Mouse (Mus musculus) MEL (cell line): ENCODE results near the gene Fchsd2. TPM values are rescaled to one million over a fixed set of nuclear protein-coding genes. Genes with fewer than 3 reads are reported as not detected.

Source experiments
- DNase-seq: peaks from one replicate; pipeline ENCODE4 v3.0.0; 2011; ENCODE audit warnings: low read depth, low spot score
- H3K27ac ChIP-seq: 2 replicates; pipeline ENCODE4 v1.5.1; 2012; ENCODE audit warnings: low read depth, mild to moderate bottlenecking, control low read depth, low read length, moderate library complexity; ENCODE audit not compliant: control insufficient read depth
- H3K27me3 ChIP-seq, 2 experiments: fragments of 150-350 bp in 1 of 2; sonication (generic) in 1 of 2; 2 replicates each; pipeline ENCODE4 v1.6.1; 2012; ENCODE audit warnings: low read length in 2 of 2, mild to moderate bottlenecking in 2 of 2, improper control_type of control experiment in 1 of 2, moderate library complexity in 1 of 2; ENCODE audit not compliant: insufficient read depth in 2 of 2, control insufficient read depth in 1 of 2
- H3K36me3 ChIP-seq, 2 experiments: 2 replicates each; pipeline ENCODE4 v1.6.1; 2012 to 2014; ENCODE audit warnings: low read length in 2 of 2, improper control_type of control experiment in 1 of 2, inconsistent platforms in 1 of 2, mild to moderate bottlenecking in 1 of 2; ENCODE audit not compliant: insufficient read depth in 2 of 2, control insufficient read depth in 1 of 2
- H3K4me1 ChIP-seq, 2 experiments: fragments of 150-350 bp in 1 of 2; sonication (generic) in 1 of 2; 2 replicates each; pipeline ENCODE4 v1.6.1; 2012; ENCODE audit warnings: low read length in 2 of 2, improper control_type of control experiment in 1 of 2, mild to moderate bottlenecking in 1 of 2; ENCODE audit not compliant: insufficient read depth in 2 of 2, control insufficient read depth in 1 of 2
- H3K4me3 ChIP-seq, 2 experiments: fragments of 150-350 bp in 1 of 2; sonication (generic) in 1 of 2; 2 replicates each; pipeline ENCODE4 v1.5.1; 2012; ENCODE audit warnings: low read depth in 2 of 2, low read length in 2 of 2, mild to moderate bottlenecking in 2 of 2, moderate library complexity in 2 of 2, control low read depth in 1 of 2, improper control_type of control experiment in 1 of 2; ENCODE audit not compliant: control insufficient read depth in 1 of 2, insufficient read depth in 1 of 2
- H3K79me2 ChIP-seq: 2 replicates; pipeline ENCODE4 v1.6.1; 2012; ENCODE audit warnings: mild to moderate bottlenecking, low read length, moderate library complexity; ENCODE audit not compliant: control insufficient read depth, poor library complexity, insufficient read depth
- H3K9ac ChIP-seq: 2 replicates; pipeline ENCODE4 v1.6.1; 2012; ENCODE audit warnings: low read depth, mild to moderate bottlenecking, control low read depth, low read length, moderate library complexity; ENCODE audit not compliant: control insufficient read depth, poor library complexity, severe bottlenecking
- H3K9me3 ChIP-seq: fragments of 150-350 bp; sonication (generic); replicated peaks from 2 replicates; pipeline ENCODE4 v1.6.1; 2012; ENCODE audit warnings: mild to moderate bottlenecking, low read length, improper control_type of control experiment, moderate library complexity; ENCODE audit not compliant: insufficient read depth
- BHLHE40 ChIP-seq: IDR thresholded peaks from 2 replicates; pipeline ENCODE4 v1.6.1; 2012; ENCODE audit warnings: low read depth, mild to moderate bottlenecking, inconsistent platforms, low read length, improper control_type of control experiment, borderline replicate concordance
- CHD2 ChIP-seq: IDR thresholded peaks from 2 replicates; pipeline ENCODE4 v1.6.1; 2011; ENCODE audit warnings: low read length, improper control_type of control experiment
- ELF1 ChIP-seq: IDR thresholded peaks from 2 replicates; pipeline ENCODE4 v1.6.1; 2014; ENCODE audit warnings: low read depth, mild to moderate bottlenecking, inconsistent platforms, low read length, improper control_type of control experiment, moderate library complexity
- EP300 ChIP-seq, 2 experiments: IDR thresholded peaks; 2 replicates each; pipeline ENCODE4 v1.6.1; 2011; ENCODE audit warnings: improper control_type of control experiment in 2 of 2, low read length in 2 of 2, low read depth in 1 of 2, mild to moderate bottlenecking in 1 of 2
- ETS1 ChIP-seq: IDR thresholded peaks from 2 replicates; pipeline ENCODE4 v1.6.1; 2012; ENCODE audit warnings: low read depth, mild to moderate bottlenecking, inconsistent platforms, low read length, improper control_type of control experiment, moderate library complexity
- GABPA ChIP-seq: IDR thresholded peaks from 2 replicates; pipeline ENCODE4 v1.6.1; 2012; ENCODE audit warnings: low read depth, mild to moderate bottlenecking, inconsistent platforms, low read length, improper control_type of control experiment, moderate library complexity
- GATA1 ChIP-seq: IDR thresholded peaks from 2 replicates; pipeline ENCODE4 v1.6.1; 2011; ENCODE audit warnings: low read depth, low read length, improper control_type of control experiment
- JUND ChIP-seq: IDR thresholded peaks from 2 replicates; pipeline ENCODE4 v1.6.1; 2011; ENCODE audit warnings: low read depth, mild to moderate bottlenecking, improper control_type of control experiment, low read length
- MAFK ChIP-seq: IDR thresholded peaks from 2 replicates; pipeline ENCODE4 v1.6.1; 2011; ENCODE audit warnings: low read depth, mild to moderate bottlenecking, low read length, improper control_type of control experiment, borderline replicate concordance
- MAZ ChIP-seq: IDR thresholded peaks from 2 replicates; pipeline ENCODE4 v1.6.1; 2012; ENCODE audit warnings: low read depth, mild to moderate bottlenecking, inconsistent platforms, low read length, improper control_type of control experiment
- MEF2A ChIP-seq: IDR thresholded peaks from 2 replicates; pipeline ENCODE4 v1.6.1; 2014; ENCODE audit warnings: low read depth, mild to moderate bottlenecking, inconsistent platforms, low read length, improper control_type of control experiment; ENCODE audit not compliant: poor library complexity, insufficient replicate concordance, severe bottlenecking; ENCODE audit errors: extremely low read depth
- MYB ChIP-seq: IDR thresholded peaks from 2 replicates; pipeline ENCODE4 v1.6.1; 2011; ENCODE audit warnings: mild to moderate bottlenecking, low read depth, low read length, improper control_type of control experiment
- MYC ChIP-seq: IDR thresholded peaks from 2 replicates; pipeline ENCODE4 v1.6.1; 2011; ENCODE audit warnings: low read depth, mild to moderate bottlenecking, low read length, improper control_type of control experiment, moderate library complexity
- POLR2A ChIP-seq, 2 experiments: IDR thresholded peaks; 2 replicates each; pipeline ENCODE4 v1.6.1; 2011 to 2012; ENCODE audit warnings: low read length in 2 of 2, mild to moderate bottlenecking in 2 of 2, control low read depth in 1 of 2, improper control_type of control experiment in 1 of 2, low read depth in 1 of 2, moderate library complexity in 1 of 2; ENCODE audit not compliant: control insufficient read depth in 1 of 2, insufficient read depth in 1 of 2, poor library complexity in 1 of 2
- POLR2AphosphoS5 ChIP-seq: IDR thresholded peaks from 2 replicates; pipeline ENCODE4 v1.6.1; 2012; ENCODE audit warnings: low read depth, borderline replicate concordance, mild to moderate bottlenecking, inconsistent platforms, low read length, moderate library complexity, mixed read lengths
- RAD21 ChIP-seq: IDR thresholded peaks from 2 replicates; pipeline ENCODE4 v1.6.1; 2011; ENCODE audit warnings: mild to moderate bottlenecking, low read depth, low read length, improper control_type of control experiment
- RCOR1 ChIP-seq: IDR thresholded peaks from 2 replicates; pipeline ENCODE4 v1.6.1; 2012; ENCODE audit warnings: low read depth, mild to moderate bottlenecking, inconsistent platforms, low read length, improper control_type of control experiment
- TAL1 ChIP-seq: IDR thresholded peaks from 2 replicates; pipeline ENCODE4 v1.6.1; 2012; ENCODE audit warnings: mild to moderate bottlenecking, inconsistent platforms, low read length, moderate library complexity, mixed read lengths
- TCF12 ChIP-seq: IDR thresholded peaks from 2 replicates; pipeline ENCODE4 v1.6.1; 2014; ENCODE audit warnings: low read depth, mild to moderate bottlenecking, inconsistent platforms, low read length, improper control_type of control experiment, moderate library complexity
- UBTF ChIP-seq: IDR thresholded peaks from 2 replicates; pipeline ENCODE4 v1.6.1; 2012; ENCODE audit warnings: low read depth, mild to moderate bottlenecking, inconsistent platforms, low read length, improper control_type of control experiment, moderate library complexity, borderline replicate concordance; ENCODE audit not compliant: insufficient read depth
- USF1 ChIP-seq: IDR thresholded peaks from 2 replicates; pipeline ENCODE4 v1.6.1; 2014; ENCODE audit warnings: low read depth, mild to moderate bottlenecking, inconsistent platforms, low read length, improper control_type of control experiment, moderate library complexity
- ZC3H11A ChIP-seq: IDR thresholded peaks from 2 replicates; pipeline ENCODE4 v1.6.1; 2012; ENCODE audit warnings: low read depth, mild to moderate bottlenecking, inconsistent platforms, low read length, improper control_type of control experiment
- polyA plus RNA-seq, 2 experiments: library from polyadenylated mRNA; stranded (reverse) in 1 of 2; unstranded in 1 of 2; fragments of >175 nt in 1 of 2; fragments of >200 nt in 1 of 2; gene quantifications; 2 replicates each; pipeline versions ENCODE4 v1.2.1 to v1.2.4; 2012; ENCODE audit warnings: low replicate concordance in 2 of 2, low read depth in 1 of 2; ENCODE audit not compliant: insufficient read length in 2 of 2, insufficient read depth in 1 of 2, missing spikeins in 1 of 2
- total RNA-seq: library from RNA; depleted of rRNA; stranded (reverse); fragments of 300-350 nt; gene quantifications from 2 replicates; pipeline ENCODE4 v1.2.3, GENCODE M21; 2012

Fchsd2 gene
- total and polyA plus RNA-seq, 3 experiments, result 3.9 to 6.3 TPM; not detected in 1

DNA sequence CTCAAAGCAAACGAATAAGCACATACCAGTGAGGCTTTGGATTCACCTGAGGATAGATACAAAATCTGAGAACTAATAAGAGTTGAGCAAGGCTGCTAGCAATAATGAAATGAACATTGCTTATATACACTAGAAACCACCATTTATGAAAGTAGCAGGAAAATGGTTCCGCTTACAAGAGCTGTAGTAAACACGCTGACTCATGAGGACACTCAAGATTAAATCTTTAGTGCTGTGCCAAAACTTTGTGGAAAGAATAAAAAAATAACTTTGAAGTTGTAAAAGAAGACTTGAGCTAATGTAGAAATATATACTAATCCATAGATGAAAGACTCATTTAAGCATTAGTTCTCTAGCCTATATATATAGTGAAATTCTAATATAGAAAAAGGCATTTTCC, 35.1 kb downstream of the Fchsd2 start (continued):
- TF ChIP-seq RAD21 (no peak), JUND (no peak), GATA1 (peak; percentile 62), EP300 (IDR thresholded peaks at IDR 0.05; ENCODE audit: low read depth in 1 of 2, low read length in 2 of 2) (peak; percentile 9 to 77; a peak in 2 of 4 replicates), BHLHE40 (no peak), ETS1 (peak; percentile 56), ZC3H11A (no peak), RCOR1 (no peak), MYB (no peak), CHD2 (no peak)

DNA sequence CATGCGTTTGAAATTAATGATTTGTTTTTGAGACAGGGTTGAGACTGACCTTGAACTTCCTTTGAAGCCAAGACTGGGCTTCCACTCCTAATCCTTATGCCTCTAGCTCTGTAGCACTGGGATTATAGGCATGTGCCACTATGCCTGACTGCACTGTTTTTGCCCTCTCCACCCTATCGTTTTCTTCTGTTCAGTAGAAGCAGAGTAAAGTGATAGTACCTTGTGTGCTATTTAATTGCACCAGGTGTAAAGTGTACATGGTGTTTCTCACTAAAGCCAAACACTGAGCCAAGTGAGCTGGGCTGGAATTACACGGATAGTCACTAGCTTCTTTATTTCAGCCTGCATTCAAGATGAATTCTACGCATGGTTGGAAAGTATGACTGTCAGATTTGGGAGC, 35.9 kb downstream of the Fchsd2 start:
- Histone ChIP-seq H3K36me3 (peaks cover 0 to 30% of the 10 kb centered on the region in 2 experiments; a peak in 2 of 4 replicates), H3K4me1 (peaks cover 15 to 29% of the 10 kb centered on the region in 2 experiments)

DNA sequence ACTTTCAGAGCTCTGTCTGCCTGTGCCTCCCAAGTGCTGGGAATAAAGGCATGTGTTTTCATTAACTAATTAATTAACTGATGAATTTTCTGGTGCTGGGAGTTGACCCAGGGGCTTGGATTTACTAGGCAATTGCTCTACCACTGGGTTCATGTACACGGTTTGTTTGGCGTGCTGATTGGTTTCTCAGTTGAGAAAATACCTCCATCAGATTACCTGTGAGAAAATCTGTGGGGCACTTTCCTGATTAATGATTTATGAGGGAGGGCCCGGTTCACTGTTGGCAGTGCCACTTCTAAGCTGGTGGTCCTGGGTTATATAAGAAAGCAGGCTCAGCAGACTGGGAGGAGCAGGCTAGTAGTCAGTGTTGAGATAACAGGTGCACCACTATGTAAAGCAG, 38.0 kb downstream of the Fchsd2 start:
- H3K79me2 ChIP-seq, result no peaks in the 10 kb centered on the region; the same call in 1 of the 2 replicates
- no peak overlapping the region for H3K9ac ChIP-seq
- H3K4me3 ChIP-seq, result no peak overlapping the region
- peaks cover 0 to 42% of the 10 kb centered on the region in 2 experiments; a peak in 2 of 4 replicates for H3K36me3 ChIP-seq
- H3K27me3 ChIP-seq, result no peaks in the 10 kb centered on the region
- no peak overlapping the region for H3K27ac ChIP-seq
- no peak for DNase-seq
- H3K4me1 ChIP-seq, result peaks cover 18 to 35% of the 10 kb centered on the region in 2 experiments
- TF ChIP-seq MEF2A (no peak), TAL1 (no peak), ETS1 (no peak), CHD2 (no peak), GABPA (no peak), UBTF (no peak), POLR2A (IDR thresholded peaks at IDR 0.05; ENCODE audit: control insufficient read depth in 1 of 2, insufficient read depth in 1 of 2, low read depth in 1 of 2, low read length in 2 of 2, poor library complexity in 1 of 2) (no peak), USF1 (no peak), POLR2AphosphoS5 (no peak), MAFK (no peak), MYC (no peak), TCF12 (no peak), ELF1 (no peak), GATA1 (no peak), MAZ (no peak), RCOR1 (no peak)
- H3K9me3 ChIP-seq, result no peaks in the 10 kb centered on the region

More for the DNA sequence above, 35.9 kb downstream of the Fchsd2 start:
- Histone ChIP-seq H3K79me2 (peaks cover 4% of the 10 kb centered on the region), H3K9me3 (no peaks in the 10 kb centered on the region), H3K27ac (no peak overlapping the region), H3K27me3 (no peaks in the 10 kb centered on the region), H3K4me3 (no peak overlapping the region), H3K9ac (no peak overlapping the region)
- no peak for DNase-seq
- no peak for TF ChIP-seq USF1
- no peak for TF ChIP-seq MYC
